Mouse (Mus musculus): Measurements from ENCODE around the gene Tubb4b. TPM values are rescaled to one million over a fixed set of nuclear protein-coding genes. Genes with fewer than 3 reads are reported as not detected.

The Tubb4b gene
- 117 TPM for polyA plus RNA-seq (2017; shearing (Covaris generic))

DNA sequence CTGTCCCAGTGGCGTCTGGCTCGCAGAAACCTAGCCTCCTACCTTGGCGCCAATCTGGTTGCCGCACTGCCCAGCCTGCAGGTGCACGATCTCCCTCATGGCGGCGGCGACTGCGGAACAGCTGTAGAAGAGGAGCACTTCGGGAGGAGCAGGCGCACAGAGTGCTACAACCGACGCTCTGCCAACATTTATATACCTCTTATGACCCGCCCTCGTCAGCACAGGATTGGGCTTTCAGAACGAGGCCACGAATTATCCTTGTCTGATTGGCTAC, at the start of gene Tubb4b:
Gene Tubb4b (minus strand): TSS at position 211 of the 274 bp plus-strand sequence.

DNA sequence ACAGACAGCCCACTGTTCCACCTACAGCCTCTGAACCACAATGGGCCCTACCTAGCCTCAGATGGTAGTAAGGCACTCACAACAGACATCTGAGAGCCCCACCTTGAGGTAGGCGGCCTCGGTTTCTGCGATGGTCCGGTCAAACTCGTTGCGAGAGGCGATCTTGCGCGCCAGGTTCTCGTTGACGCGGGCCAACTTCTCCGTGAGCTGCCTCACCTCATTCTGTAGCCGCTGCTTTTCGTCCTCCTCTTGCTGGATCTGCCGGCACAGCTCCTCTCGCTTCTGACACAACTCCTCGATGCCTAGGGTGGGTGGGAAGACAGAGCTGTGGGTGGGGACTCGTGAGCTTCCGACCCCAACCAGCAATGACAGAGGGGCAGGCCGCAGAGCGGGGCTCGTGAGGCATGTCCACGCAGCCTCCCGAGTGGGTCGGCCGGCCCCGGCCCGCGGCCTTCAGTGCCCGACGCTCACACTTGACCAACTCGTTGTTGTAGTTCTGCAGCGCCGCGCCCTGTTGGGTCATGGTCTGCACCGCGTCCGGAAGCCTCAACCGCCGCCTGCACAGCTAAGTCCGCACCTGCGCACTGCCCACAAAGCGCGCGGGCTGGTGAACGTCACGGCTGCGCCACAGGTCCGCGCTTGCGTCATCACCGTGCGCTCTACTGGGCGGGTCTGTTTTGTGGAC, 47.5 kb upstream of the Tubb4b start, which contains the start of the genes Ssna1 and Anapc2:
Gene Ssna1 (minus strand): TSS at position 612 of the 685 bp plus-strand sequence.
Gene Anapc2 (plus strand): TSS at position 652 of the 685 bp plus-strand sequence.

DNA sequence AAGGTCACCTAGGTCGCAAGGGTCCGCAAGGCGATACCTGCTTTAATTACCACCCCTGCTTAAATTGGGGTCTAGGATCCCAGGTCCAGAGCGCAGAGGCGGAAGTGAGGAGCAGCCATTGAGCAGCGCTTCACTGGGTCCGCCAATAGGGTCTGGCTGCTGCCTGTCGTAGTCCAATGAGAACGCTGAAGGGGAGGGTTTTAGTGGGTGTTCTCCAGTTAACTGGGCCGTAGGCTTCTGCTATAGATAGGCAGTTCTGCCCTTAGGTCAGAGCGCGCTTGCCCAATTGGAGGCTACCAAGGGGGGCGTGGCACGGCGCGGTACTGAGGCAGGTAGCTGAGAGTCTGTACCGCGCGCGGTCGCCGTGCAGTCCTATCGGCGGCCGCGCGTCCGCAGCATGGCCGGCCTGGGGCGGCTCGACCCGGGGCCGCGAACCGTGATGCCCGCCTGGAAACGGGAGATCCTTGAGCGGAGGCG, 37.8 kb upstream of the Tubb4b start, which contains the start of gene Tprn:
Gene Tprn (plus strand): TSS at position 328 of the 477 bp plus-strand sequence.

DNA sequence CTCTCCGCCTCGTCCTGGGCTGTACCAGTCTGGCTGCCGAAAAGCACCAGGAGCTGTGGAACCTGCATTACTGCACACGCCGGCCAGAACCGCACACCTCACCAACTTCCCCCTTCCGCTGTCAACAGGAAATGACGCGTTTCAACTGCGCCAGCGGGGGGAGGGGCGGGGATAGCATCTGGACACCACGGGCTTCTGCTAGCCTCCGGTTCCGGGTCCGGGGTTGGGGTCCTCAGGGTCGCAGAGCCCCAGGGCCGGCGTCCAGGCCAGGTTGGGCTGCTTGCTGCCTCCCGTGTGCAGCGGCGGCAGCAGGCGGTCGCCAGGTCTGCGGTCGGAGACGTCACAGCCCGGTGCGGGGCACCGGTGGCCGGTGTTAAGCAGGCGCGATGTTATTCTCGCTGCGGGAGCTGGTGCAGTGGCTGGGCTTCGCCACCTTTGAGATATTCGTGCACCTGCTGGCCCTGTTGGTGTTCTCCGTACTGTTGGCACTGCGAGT, 30.8 kb upstream of the Tubb4b start, which contains the start of gene Tmem203:
Gene Tmem203 (plus strand): TSS at position 156 of the 496 bp plus-strand sequence.

DNA sequence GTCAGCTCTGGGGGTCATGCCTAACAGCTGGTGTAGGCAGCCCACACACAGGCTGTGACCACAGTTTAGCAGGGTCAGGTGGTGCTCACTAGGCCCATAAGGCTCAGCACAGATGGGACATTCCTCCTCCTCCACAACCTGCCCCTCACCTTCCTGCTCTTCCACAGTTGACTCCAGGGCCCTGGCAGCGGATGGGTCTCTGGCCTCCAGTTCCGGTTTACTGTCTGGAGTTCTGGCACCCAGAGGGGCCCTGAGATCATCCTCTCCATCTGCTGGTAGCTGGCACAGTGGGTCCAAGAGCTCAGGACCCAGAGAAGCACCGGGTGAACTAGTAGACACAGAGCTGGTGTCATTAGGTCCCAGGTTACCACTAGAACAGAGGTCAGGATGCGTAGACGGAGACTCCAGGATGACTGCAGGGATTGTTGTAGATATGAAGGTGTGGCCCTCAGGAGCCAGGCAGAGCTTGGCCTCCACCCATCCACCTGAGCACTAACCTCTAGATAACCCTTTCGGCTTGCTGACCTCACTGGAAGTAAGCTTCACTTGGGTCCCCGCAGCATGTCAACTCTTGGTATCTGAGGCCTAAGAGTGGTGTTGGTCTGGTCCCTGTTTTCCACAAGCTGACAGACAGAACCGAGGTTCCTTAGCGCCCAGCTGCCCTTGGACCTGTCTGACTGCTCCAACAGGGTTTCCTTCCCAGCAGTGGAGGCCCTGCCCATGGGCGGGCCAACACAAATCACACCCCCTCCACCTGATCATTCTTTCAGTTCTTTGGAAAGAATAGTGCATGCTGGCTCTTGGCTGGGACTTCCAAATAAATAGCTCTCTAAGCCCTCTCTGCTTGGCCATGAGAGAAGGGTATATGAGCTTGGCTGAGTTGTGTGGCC, 21.9 kb upstream of the Tubb4b start, which contains the start of gene AL732309.1:
Gene AL732309.1 (minus strand): TSS at position 681 of the 890 bp plus-strand sequence.

DNA sequence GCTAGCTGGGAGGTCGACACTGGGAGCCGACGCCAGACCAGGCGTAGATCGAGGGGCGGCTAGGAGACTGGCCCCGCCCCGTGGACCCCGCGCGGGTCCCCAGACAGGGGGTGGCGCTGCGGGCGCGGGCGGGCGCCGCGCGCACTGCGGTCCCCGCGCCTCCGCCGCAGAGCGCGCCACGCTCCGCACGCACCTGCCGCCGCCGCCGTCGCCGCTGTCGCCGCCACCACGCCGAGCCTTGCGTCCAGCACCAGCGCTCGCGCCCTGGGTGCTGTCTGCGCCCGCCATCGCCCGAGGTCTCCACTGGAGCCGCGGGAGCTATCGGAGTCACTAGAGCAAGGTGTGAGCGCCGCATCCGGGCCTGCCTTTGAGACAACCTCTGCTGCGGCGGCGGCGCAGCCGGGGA, 17.6 kb upstream of the Tubb4b start, which contains the start of the genes Rnf208 and Cysrt1:
Gene Rnf208 (plus strand): TSS at position 155 of the 406 bp plus-strand sequence.
Gene Cysrt1 (minus strand): TSS at position 352 of the 406 bp plus-strand sequence.

DNA sequence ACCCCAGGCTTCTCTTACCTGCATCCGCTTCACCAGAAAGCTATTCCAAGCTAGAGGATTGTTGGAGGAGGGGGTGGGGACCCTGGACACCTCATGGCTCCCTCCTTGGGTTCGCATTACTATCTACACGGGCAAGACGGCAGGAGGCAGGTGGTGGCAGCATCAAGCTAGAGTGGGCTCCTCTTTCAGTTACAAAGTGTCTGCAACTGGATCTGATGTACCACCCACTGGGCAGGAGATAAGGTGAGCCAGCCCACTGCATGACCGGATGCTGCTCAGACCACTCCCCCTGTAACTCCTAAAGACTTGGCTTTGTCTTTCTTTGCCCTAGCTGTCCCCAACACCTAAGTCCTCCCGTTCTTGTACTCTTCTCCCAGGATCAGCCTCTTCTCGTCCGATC, 12.1 kb upstream of the Tubb4b start, which contains the start of gene Rnf224:
Gene Rnf224 (minus strand): TSS at position 174 of the 400 bp plus-strand sequence.

DNA sequence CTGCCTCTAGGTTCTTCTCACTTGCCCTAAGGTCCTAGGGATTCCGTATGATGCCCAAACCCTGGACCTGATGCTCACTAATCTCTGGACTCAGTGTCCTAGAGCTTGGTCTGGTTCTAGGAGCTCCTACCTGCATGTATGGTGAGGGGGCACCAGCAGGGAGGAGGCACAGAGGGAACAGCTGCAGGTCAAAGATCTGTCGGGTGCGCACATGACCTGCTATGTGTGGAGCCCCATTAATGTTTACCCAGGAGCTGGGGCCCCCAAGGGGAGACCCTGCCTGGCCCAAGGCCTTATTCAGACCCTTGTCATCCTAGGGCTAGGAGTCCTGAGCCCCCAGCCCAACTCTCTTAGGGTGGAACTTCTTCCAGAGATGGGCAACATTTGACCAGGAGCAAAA, 9.5 kb upstream of the Tubb4b start, which contains the start of gene Slc34a3:
Gene Slc34a3 (minus strand): TSS at position 315 of the 400 bp plus-strand sequence.

DNA sequence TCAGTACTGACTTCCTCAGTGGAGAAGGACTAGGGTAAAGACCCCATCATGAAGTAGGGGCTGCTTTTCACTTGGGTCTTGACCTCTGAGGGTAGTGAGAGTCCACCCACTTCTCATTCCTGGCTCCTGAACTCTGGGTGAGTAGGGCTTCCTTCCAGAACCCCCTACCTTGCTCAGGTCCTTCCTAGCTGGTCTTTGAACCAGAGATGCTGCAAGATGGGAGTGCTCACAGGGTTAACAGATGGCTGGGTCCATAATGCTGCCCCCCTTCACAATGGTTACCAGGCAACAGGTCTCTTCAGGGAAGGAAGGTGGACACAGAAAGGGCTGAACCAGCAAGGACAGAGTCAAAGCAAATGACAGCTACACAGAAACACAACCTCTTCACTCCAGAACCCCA, 6.1 kb downstream of the Tubb4b start, which contains the start of gene Fam166a:
Gene Fam166a (plus strand): TSS at position 301 of the 400 bp plus-strand sequence.

DNA sequence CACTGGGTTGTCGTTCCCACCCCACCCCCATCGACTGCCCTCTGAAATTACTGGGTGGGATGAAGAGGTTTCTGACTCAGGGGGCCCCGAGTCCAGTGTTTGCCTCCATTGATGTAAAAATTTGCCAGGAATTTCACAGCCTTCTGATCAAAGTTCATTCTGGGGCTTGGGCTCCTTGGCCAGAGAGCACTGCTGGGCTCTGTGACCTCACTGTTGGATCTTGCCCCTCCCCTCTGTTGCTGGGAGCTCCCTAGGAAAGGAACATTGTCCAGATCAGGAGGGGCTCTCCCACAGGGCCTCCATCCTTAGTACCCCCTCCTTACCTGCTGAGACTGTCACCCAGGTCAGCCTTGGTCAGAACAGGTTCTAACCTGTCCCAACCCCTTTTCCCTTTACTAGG, 10.1 kb downstream of the Tubb4b start, which contains the start of gene Stpg3:
Gene Stpg3 (minus strand): TSS at position 194 of the 400 bp plus-strand sequence.

DNA sequence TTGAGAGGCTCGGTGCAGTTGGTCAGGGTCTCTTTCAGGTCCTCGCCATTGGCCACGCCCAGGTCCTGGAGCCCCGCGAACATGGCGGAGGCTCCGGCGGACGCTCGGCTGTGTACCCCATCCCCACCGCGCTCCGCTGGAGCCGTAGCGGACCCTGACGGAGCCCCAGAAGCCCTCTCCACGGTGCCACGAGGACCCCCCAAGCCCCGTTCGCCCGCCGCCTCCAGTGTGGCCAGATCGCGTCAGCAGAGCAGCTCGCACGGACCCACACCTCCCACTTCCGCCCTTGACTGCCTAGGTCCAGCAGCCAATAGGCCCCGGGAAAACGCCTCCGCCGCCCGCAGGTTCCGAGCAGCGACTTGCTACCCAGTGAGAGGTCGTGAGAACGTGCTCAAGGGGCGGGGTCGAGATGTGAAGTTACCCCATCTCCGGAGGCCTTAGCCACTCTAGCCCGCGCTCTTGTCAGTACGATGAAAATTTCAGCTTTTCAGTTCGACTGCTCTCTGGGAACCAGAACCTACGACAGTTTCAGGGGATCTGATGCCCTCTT, 13.3 kb downstream of the Tubb4b start, which contains the start of gene Nelfb:
Gene Nelfb (minus strand): TSS at position 369 of the 550 bp plus-strand sequence.

DNA sequence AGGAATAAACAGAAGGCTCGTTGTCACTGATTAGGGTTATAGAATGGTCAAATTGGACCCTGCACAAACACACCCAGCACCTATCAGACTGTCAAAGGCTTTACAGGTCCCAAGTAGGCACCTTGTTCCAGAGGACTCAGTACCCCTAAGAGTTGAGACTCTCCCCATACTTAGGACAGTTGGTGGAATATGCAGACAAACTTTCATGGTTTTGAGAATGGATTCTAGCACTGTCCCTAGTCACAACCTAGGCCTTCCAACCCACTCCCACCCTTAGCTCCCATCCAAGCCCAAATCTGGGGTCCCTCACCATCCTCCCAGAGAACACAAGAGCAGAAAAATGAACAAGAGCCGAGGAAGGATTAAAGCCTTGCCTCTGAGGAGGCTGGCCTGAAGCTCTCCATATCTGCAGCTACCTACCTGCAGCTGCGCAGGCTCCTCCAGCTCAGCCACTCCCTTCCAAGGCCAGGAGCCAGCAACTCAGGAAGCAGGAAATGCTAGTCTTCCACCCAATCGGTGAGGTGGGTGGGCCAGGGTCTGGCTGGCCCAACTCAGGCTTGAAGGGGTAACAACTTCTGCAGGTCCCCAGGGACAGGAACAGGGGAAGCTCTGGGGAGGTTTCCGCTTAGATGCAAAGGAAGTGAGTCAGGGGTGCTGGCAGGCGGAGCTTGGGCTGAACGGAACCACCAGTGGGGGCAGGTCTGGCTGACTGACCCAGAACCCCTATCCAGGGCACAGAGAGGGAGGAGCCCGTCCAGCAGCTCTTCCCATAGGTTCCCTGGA, 28.1 kb downstream of the Tubb4b start, which contains the start of gene Tor4a:
Gene Tor4a (minus strand): TSS at position 715 of the 783 bp plus-strand sequence.

DNA sequence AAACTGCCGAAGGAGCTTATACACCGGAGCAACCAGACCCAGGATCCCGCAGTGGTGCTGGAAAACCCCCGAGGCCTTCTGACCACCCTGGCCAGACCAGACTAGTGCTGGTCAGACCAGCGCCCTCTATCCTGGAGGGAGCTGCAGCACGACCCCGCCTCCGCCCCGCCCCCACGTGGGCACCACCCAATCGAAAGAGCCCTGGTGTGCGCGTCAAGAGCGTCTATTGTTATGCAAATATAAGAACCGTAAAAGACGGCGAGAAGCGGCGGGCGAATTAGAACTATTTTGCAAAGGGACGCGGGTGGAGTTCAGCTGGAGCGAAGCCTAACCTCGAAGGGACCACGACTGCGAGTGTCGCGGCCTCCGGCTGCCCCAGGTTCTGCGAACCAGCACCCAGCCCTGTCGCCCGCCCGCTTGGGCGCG, 44.0 kb downstream of the Tubb4b start, which contains the start of gene Nrarp:
Gene Nrarp (plus strand): TSS at position 281 of the 426 bp plus-strand sequence.

Other genes with a start within 250 kb of the Tubb4b start
- 63.3 TPM for gene Mrpl41, start 249.6 kb downstream of the Tubb4b start, polyA plus RNA-seq (2017; shearing (Covaris generic))
- gene Pnpla7, start 248.7 kb downstream of the Tubb4b start, polyA plus RNA-seq (2017; shearing (Covaris generic)), result 84.0 TPM
- 42.1 TPM for gene Nsmf, start 170.3 kb downstream of the Tubb4b start, polyA plus RNA-seq (2017; shearing (Covaris generic))
- gene Entpd8, start 144.4 kb downstream of the Tubb4b start, polyA plus RNA-seq (2017; shearing (Covaris generic)), result not detected
- 0.64 TPM for gene Noxa1, start 129.6 kb downstream of the Tubb4b start, polyA plus RNA-seq (2017; shearing (Covaris generic))
- gene Nrarp, start 43.9 kb downstream of the Tubb4b start, polyA plus RNA-seq (2017; shearing (Covaris generic)), result 3.9 TPM
- gene Tor4a, start 27.8 kb downstream of the Tubb4b start, polyA plus RNA-seq (2017; shearing (Covaris generic)), result 19.2 TPM
- 82.5 TPM for gene Nelfb, start 13.2 kb downstream of the Tubb4b start, polyA plus RNA-seq (2017; shearing (Covaris generic))
- not detected for gene Stpg3, start 10.1 kb downstream of the Tubb4b start, polyA plus RNA-seq (2017; shearing (Covaris generic))
- gene Fam166a, start 6.0 kb downstream of the Tubb4b start, polyA plus RNA-seq (2017; shearing (Covaris generic)), result not detected
- not detected for gene Slc34a3, start 9.7 kb upstream of the Tubb4b start, polyA plus RNA-seq (2017; shearing (Covaris generic))
- not detected for gene Rnf224, start 12.1 kb upstream of the Tubb4b start, polyA plus RNA-seq (2017; shearing (Covaris generic))
- gene Rnf208, start 17.6 kb upstream of the Tubb4b start, polyA plus RNA-seq (2017; shearing (Covaris generic)), result 0.77 TPM
- not detected for gene Cysrt1, start 17.8 kb upstream of the Tubb4b start, polyA plus RNA-seq (2017; shearing (Covaris generic))
- gene AL732309.1, start 22.2 kb upstream of the Tubb4b start, polyA plus RNA-seq (2017; shearing (Covaris generic)), result 4.9 TPM
- 19.3 TPM for gene Tmem203, start 30.7 kb upstream of the Tubb4b start, polyA plus RNA-seq (2017; shearing (Covaris generic))
- gene Tprn, start 37.9 kb upstream of the Tubb4b start, polyA plus RNA-seq (2017; shearing (Covaris generic)), result 23.1 TPM
- 57.7 TPM for gene Ssna1, start 47.7 kb upstream of the Tubb4b start, polyA plus RNA-seq (2017; shearing (Covaris generic))
- 75.1 TPM for gene Anapc2, start 47.8 kb upstream of the Tubb4b start, polyA plus RNA-seq (2017; shearing (Covaris generic))
- gene Tmem210, start 63.4 kb upstream of the Tubb4b start, polyA plus RNA-seq (2017; shearing (Covaris generic)), result not detected
- not detected for gene Lrrc26, start 65.2 kb upstream of the Tubb4b start, polyA plus RNA-seq (2017; shearing (Covaris generic))
- not detected for gene Grin1, start 94.5 kb upstream of the Tubb4b start, polyA plus RNA-seq (2017; shearing (Covaris generic))
- gene Man1b1, start 107.6 kb upstream of the Tubb4b start, polyA plus RNA-seq (2017; shearing (Covaris generic)), result 49.9 TPM
- 20.8 TPM for gene Dpp7, start 131.7 kb upstream of the Tubb4b start, polyA plus RNA-seq (2017; shearing (Covaris generic))
- 27.9 TPM for gene Uap1l1, start 141.0 kb upstream of the Tubb4b start, polyA plus RNA-seq (2017; shearing (Covaris generic))
- gene Sapcd2, start 147.6 kb upstream of the Tubb4b start, polyA plus RNA-seq (2017; shearing (Covaris generic)), result 0.80 TPM
- not detected for gene Entpd2, start 171.2 kb upstream of the Tubb4b start, polyA plus RNA-seq (2017; shearing (Covaris generic))
- 4.5 TPM for gene Npdc1, start 174.6 kb upstream of the Tubb4b start, polyA plus RNA-seq (2017; shearing (Covaris generic))
- gene Fut7, start 198.6 kb upstream of the Tubb4b start, polyA plus RNA-seq (2017; shearing (Covaris generic)), result 1.6 TPM
- 58.8 TPM for gene Abca2, start 204.0 kb upstream of the Tubb4b start, polyA plus RNA-seq (2017; shearing (Covaris generic))
- gene Clic3, start 232.1 kb upstream of the Tubb4b start, polyA plus RNA-seq (2017; shearing (Covaris generic)), result 3.2 TPM
- 57.3 TPM for gene Paxx, start 236.4 kb upstream of the Tubb4b start, polyA plus RNA-seq (2017; shearing (Covaris generic))
- not detected for gene Ptgds, start 245.3 kb upstream of the Tubb4b start, polyA plus RNA-seq (2017; shearing (Covaris generic))